Mouse (Mus musculus) testis, postnatal 10 days (tissue): ENCODE results near the gene Plscr1.

Experiments used
- DNase-seq: peaks from one replicate; pipeline ENCODE4 v3.0.0; 2021; ENCODE audit warnings: low spot score

The Plscr1 gene

DNA sequence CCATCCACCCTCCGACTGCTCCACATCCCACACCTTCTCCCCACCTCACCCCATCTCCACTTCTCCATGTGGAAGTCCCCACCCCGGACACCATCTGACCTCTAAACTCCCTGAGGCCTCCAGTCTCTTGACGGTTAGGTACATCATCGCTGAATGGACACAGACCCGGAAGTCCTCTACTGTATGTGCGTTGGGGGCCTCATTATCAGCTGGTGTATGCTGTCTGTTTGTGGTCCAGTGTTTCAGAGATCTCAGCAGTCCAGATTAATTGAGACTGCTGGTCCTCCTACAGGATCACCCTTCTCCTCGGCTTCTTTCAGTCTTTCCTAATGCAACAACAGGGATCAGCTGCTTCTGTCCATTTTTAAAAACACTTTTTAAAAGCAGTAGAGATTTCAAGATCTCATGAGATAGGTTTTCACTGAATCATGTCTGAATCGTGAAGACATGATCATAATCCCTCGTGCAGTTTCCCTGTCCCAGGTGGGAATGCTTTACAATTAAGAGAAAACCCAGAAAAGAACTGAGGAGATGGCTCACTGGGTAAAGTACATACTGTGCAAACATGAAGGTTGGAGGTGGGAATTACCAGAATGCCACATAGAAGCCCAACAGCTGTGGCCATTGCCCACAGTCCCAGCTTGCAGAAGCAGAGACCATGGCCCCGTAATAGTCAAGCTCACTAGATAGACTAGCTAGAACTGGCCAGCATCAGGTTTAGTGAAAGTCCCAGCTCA lies 4.2 kb downstream of the Plscr1 start:
- DNase-seq: no peak

GRCm38 (mm10) chr9:92260481-92261159 lies 11.1 kb downstream of the Plscr1 start:
- DNase-seq: no peak

GRCm38 (mm10) chr9:92265719-92266118 lies 16.2 kb downstream of the Plscr1 start:
- no peak for DNase-seq

DNA sequence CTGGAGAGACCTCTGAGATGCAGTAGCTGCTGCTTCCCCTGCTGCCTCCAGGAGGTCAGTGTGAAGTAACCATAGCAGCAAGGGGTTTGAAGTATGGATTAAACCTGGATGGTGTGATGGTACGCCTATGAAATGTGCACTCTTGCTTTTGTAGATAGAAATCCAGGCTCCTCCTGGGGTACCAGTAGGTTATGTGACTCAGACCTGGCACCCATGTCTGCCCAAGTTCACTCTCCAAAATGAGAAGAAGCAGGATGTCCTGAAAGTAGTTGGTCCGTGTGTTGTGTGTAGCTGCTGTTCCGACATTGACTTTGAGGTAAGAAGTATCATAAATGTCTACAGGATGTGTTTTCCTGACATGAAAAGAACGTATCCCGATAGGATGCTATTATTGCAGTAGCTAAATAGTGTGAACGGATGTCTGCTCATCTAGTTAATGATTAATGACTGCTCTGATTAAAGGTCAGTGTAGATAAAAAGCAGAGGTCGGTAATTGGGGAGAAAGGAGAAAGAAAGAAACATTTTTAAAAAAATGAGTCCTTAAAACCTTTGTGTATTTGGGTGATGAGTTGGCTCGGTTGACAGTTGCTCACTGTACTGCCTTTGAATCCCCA lies 17.1 kb downstream of the Plscr1 start:
- no peak for DNase-seq

DNA sequence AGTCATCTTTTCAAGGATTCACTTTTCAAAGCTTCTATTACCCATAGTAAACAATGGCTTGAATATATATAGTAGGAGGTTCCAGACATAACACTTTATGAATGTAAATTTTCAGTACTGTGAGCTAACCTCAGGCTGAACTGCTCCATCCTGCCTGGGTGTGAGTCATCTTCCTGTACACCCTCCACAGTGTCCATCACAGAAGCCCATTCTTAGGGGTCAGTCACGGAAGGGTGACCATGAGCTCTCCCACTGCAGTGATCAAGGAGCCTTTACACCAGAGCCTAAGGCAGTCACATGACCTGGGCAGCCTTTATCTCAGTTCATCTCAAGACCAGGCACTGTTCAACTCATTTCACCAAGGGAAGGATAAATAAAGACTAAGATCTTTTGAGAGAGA lies 18.2 kb downstream of the Plscr1 start:
- DNase-seq: no peak

- no peak for DNase-seq
Measured at GRCm38 (mm10) chr9:92269829-92270404, 20.4 kb downstream of the Plscr1 start.

DNA sequence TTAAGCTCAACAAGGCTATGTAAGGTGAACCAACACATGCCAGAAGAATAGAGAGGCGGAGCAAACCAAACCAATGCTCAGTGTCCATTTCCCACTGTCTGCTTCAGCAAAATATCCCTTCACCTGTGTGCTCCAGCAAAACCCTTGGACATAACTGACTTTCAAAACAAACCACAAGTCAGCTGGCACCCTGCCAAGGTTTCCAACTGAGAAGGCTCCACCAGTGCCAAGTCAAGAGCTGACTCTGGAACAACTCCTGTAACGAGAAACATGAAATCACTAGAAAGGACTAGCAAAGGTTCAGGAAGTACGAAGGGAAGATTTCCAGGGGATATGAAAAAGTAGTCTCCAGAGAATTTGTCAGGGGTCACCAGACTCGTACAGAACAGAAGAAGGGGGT lies 21.4 kb downstream of the Plscr1 start:
- peak; percentile 79 for DNase-seq

DNA sequence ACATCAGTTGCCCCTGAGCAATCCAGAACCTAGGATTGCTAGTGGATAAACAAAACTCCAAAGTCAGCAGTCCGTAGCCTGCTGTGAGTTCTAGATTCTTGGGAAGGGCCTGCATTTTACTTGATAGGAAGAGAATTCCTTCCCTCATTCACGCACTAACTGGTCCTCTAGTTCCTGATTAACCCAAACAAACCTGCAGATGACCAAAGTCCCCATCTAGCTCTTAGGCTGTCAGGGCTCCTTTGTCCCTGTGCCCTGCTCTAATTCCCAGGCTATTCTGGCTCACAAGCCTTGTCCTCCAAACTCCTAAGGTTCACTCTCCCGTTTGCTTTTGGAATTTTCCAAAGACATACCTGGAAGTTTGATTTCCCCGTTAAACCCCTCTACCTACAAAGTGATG lies 23.1 kb downstream of the Plscr1 start:
- DNase-seq: no peak

DNA sequence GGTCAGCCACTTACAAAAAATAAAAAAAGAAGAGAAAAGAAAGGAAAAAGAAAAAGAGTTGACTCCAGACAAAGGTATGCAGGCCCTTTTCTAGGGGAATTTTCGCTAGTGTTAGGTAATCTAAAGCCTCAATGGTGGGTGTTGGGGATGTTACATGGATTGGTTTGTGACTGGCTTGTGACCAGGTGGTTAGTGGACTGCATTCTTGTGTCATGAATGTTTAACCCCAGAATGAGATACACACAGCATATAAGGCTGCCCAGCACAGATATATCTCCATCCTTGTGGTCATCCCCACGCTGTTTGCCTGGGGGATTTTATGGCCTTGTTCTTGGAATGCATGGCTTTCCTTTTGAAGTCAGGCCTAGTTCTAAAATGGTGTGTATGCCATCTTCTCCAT lies 23.7 kb downstream of the Plscr1 start:
- DNase-seq: no peak

DNA sequence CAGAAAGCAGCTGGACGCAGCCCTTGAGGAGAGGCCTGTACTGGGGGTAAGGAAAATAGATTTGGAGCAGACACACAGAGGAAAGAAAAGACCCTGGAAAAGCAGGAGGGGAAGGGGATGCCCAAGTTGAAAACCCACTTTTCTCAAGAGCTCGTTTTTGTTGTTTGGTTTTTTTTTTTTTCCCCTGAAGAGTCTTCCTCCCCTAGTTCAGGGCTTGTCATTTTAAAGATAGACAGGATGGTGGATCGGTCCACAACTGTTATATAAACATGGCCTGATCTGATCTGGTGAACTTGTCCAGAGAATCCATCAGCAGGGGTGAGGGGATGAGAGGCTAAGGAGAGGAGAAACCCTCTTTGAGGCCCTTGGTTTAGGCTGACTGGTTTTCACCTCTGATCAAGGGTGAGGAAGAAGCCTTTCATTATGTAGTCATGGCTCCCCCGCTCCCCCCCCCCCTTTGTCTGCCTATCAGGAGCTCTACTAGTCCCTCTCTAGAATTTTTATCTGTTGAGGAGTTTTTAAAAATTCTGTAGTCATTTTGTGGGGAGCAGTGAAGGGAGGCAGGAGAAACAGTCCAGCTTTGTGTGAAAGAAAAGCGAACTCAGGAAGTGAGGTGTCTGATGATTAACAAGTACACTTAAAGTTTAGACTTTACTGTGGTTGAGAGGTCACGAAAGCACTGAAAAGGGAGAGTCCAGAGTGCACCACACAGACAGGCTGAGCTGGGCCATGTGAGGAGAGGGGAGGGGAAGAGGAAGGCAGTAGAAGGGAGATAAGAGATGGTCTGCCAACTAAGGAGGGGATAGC lies 24.6 kb downstream of the Plscr1 start:
- no peak for DNase-seq

GRCm38 (mm10) chr9:92275486-92276207 lies 26.1 kb downstream of the Plscr1 start, which contains the start of gene Plscr2:
Gene Plscr2 (plus strand): TSS chr9:92275602.
- no peak for DNase-seq

GRCm38 (mm10) chr9:92276360-92276759 lies 26.8 kb downstream of the Plscr1 start:
- DNase-seq: no peak

- DNase-seq: no peak
Measured at GRCm38 (mm10) chr9:92280048-92280447, 30.5 kb downstream of the Plscr1 start.

DNA sequence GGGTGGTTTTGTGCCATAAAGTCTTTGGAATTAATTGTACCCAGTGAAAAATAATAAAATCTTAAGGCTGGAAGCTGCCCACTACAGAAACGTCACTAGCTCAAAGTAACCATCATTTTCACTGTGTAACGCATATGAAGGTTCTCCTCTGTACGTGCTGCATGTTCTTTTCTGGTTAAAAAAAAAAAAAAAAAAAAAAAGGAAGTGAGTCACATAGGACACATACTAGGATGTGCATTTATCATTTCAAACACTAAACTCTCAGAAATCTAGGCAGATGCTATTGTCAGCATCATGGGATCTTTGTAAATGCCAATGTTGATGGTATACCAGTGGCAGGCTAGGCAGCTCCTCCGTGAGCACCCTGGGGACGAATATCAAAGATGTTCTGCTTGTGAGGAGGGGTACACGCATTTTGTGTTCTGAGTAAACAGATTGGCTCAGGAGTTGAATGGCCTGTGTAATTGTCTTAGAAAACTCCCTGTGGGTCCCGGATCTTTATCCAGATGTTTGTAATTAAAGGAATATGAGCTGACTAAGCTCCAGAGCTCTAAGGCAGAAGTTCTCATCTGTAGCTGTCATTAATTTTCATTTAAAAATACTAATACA lies 33.1 kb downstream of the Plscr1 start:
- no peak for DNase-seq

GRCm38 (mm10) chr9:92289675-92290074 lies 40.1 kb downstream of the Plscr1 start:
- no peak for DNase-seq

- no peak for DNase-seq
Measured at GRCm38 (mm10) chr9:92292169-92292568, 42.6 kb downstream of the Plscr1 start.

DNA sequence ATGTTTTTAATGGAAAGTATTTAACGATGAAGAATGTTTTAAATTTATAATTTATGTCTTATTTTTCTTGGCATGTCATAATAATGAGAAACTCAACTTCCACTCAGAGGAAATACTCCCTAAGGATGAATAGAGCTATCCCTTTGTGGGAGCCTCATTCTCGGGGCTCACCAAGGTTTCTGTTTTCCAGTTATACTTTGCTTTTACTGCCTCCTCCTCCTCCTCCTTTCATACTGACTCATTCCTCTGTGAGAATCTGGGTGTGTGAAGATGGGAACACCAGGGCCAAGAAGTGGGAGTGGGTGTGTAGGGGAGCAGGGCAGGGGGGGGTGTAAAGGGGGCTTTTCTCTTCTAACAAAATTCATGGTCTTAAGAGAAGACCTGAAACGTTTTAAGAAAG lies 43.4 kb downstream of the Plscr1 start:
- no peak for DNase-seq

- DNase-seq: no peak
Measured at GRCm38 (mm10) chr9:92293560-92294548, 44.3 kb downstream of the Plscr1 start.

DNA sequence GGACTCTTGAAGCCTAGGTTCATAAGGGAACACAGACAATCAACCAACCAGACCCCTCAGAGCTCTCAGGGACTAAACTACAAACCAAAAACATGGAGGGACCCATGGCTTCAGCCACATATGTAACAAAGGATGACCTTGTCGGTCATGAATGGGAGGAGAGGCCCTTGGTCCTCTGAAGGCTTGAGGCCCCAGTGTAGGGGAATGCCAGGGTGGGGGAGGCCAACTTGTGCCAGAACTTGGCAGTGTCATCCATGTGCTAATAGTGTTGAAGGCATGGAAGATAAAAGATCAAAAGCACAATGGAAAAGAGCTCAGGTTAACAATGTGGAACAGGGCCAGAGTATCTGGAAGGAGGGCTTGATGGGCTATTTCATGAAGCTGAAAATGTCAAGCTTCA lies 48.7 kb downstream of the Plscr1 start:
- DNase-seq: no peak

GRCm38 (mm10) chr9:92301213-92301612 lies 51.7 kb downstream of the Plscr1 start:
- DNase-seq: no peak
